Mouse (Mus musculus): Measurements from ENCODE around the gene Nckipsd.

Gene Nckipsd

DNA sequence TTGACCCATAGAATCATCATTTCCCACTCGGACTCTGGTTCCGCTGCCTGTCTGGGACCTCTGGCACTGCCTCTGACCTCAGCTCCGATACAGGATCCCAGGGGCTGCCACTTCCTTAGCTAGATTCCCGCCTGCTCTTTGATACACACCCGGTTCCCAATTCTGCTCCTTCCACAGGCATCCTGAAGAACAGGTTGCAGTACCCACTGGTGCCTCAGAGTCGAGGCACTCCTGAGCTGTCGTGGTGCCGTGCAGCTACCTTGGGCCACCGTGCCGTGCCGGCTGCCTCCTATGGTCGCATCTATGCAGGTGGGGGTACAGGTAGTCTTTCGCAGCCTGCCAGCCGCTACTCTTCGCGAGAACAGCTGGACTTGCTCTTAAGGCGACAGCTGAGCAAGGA lies 40.3 kb downstream of the Nckipsd start:
- no peaks in the 10 kb centered on the region for H3K36me3 ChIP-seq (ENCODE audit: control insufficient read depth, insufficient read depth, low read length, poor library complexity, severe bottlenecking)
- no peak for DNase-seq (ENCODE audit: low read depth, low spot score)
- H3K27me3 ChIP-seq (ENCODE audit: control insufficient read depth, insufficient read depth, low read length, poor library complexity, severe bottlenecking), result no peaks in the 10 kb centered on the region; the same call in 1 of the 2 replicates

DNA sequence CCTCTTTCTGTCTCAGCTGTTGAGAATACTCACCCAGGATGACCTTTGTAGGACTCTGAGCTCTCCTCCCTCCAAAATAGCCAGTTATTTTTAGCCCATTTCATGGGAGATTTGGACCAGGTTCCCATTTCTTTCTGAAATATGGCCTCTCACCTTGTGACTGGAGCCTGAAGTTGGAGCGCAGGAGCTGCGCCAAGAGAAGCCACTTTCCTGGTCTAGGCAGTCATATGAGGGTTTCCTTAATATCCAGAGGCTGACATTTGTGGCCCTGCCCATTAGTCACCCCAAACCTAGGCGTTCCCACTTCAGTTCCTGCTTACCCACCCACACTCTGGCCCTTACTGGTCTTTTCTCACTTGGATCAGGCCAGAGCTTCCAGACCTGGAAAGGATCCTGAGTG lies 44.8 kb downstream of the Nckipsd start, which contains the start of gene Slc26a6:
Gene Slc26a6, plus strand, starts transcription at position 308 of the 400 bp plus-strand sequence.
- DNase-seq (ENCODE audit: low read depth, low spot score), result no peak
- no peaks in the 10 kb centered on the region for H3K27me3 ChIP-seq (ENCODE audit: control insufficient read depth, insufficient read depth, low read length, poor library complexity, severe bottlenecking)
- H3K36me3 ChIP-seq (ENCODE audit: control insufficient read depth, insufficient read depth, low read length, poor library complexity, severe bottlenecking), result no peaks in the 10 kb centered on the region

DNA sequence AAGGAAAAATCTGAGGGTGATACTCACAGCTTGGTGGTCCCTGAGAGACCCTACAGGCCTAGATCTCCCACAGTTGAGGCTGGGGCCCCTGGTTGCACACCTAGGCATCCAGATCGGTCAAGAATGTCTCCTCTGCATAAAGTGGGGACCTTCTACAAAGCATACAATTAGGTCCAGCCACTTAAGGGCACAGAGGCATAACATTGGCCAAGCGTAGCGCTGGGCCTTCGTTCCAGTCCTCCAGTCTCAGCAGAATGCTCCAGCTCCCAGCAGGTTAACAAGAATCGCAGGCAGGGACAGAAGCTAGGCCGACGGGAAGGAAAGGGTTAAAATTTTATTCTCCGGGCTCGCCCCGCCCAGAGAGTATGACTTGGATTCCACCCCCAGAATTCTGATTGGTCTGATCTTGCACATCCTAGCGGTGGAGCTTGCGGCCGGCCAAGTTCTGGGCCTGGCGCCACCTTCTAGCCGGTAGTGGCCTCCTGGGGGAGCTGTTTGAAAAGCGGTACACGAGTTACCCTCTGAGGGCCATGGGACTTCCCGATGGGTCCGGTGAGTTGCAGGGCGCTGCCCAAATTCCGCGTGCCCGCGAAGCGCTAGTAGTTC lies 45.6 kb downstream of the Nckipsd start:
- H3K36me3 ChIP-seq (ENCODE audit: control insufficient read depth, insufficient read depth, low read length, poor library complexity, severe bottlenecking), result no peaks in the 10 kb centered on the region
- peak; percentile 96 for DNase-seq (ENCODE audit: low read depth, low spot score)
- H3K27me3 ChIP-seq (ENCODE audit: control insufficient read depth, insufficient read depth, low read length, poor library complexity, severe bottlenecking), result no peaks in the 10 kb centered on the region

DNA sequence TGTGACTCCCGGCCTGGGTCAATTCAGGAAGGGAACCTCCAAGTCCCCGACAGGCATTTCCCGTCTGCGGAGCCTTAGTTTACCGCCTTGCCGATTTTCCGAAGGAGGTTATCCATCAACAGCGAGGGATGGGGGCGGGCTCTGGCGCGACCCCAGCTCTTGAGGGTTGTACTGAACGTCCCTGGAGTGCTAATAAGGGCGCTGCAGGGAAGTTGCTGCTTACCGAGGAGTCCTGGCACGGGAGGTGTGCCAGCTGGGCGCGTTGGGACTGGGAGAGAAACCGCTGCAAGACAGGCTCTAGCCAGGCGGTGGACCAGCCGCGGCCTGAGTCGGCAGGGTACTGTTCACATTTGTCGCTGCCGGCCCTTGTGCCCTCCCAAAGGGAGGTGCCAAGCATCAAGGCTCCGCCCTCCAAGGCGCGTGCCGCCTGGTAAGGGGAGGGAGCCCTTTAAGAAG lies 46.1 kb downstream of the Nckipsd start:
- peak; percentile 89 for DNase-seq (ENCODE audit: low read depth, low spot score)
- Histone ChIP-seq H3K27me3 (ENCODE audit: control insufficient read depth, insufficient read depth, low read length, poor library complexity, severe bottlenecking) (no peaks in the 10 kb centered on the region), H3K36me3 (ENCODE audit: control insufficient read depth, insufficient read depth, low read length, poor library complexity, severe bottlenecking) (no peaks in the 10 kb centered on the region; the same call in 1 of the 2 replicates)

DNA sequence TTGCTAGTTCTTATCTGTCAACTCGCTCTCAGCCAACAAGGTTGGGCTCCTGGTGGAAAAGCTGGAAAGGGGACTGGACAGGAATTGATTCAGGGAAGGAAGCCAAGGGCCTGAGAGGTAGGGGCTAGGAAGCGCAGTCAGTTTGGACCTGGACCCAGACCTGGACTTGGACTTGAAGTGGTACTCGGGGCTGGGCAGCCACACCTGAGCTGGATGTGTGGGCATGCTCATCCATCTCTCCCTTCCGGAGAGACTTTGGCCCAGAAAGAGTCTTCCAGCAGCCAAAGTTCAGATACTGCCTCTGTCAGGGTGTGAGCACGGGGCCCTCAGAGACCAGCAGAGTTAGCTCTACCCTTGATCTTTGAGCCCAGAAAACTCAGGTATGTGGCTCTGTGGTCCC lies 47.2 kb downstream of the Nckipsd start:
- DNase-seq (ENCODE audit: low read depth, low spot score), result no peak
- Histone ChIP-seq H3K36me3 (ENCODE audit: control insufficient read depth, insufficient read depth, low read length, poor library complexity, severe bottlenecking) (no peaks in the 10 kb centered on the region; the same call in 1 of the 2 replicates), H3K27me3 (ENCODE audit: control insufficient read depth, insufficient read depth, low read length, poor library complexity, severe bottlenecking) (no peaks in the 10 kb centered on the region)

DNA sequence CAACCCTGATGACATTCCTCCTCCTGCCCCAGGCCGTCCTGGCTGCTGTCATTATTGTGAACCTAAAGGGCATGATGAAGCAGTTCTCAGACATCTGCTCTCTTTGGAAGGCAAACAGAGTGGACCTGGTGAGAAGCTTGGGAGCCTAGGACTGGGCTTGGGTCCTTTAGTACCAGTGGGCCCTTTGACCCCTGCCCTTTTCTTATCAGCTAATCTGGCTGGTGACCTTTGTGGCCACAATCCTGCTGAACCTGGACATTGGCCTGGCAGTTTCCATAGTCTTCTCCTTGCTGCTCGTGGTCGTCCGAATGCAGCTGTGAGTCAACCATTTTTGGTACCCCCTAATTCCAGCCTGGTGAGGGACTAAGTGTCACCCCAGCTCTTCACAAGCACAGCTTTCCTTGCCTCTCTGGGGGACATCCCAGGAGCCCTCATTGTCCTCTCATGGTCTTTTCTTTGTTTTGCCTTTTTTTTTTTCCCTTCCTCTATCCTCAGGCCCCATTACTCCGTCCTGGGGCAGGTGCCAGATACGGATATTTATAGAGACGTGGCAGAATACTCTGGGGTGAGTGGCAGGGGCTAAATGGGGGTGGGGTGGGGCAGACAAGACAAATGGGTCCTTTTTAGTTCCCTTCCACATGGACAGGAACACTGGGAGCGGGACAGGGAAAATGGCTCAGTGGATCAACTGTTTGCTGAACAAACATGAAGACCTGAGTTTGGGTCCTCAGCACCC lies 50.8 kb downstream of the Nckipsd start:
- DNase-seq (ENCODE audit: low read depth, low spot score), result no peak
- no peaks in the 10 kb centered on the region; the same call in 1 of the 2 replicates for H3K36me3 ChIP-seq (ENCODE audit: control insufficient read depth, insufficient read depth, low read length, poor library complexity, severe bottlenecking)
- no peaks in the 10 kb centered on the region for H3K27me3 ChIP-seq (ENCODE audit: control insufficient read depth, insufficient read depth, low read length, poor library complexity, severe bottlenecking)
